Mouse (Mus musculus): Measurements from ENCODE around the gene Dcbld1. TPM values are rescaled to one million over a fixed set of nuclear protein-coding genes. Genes with fewer than 3 reads are reported as not detected.
"Not testable (repeated sequence)": the region's sequence is repeated elsewhere in the genome, so short reads cannot be mapped to it uniquely, and the experiment has no call there.

Gene Dcbld1
- polyA plus RNA-seq, 1 experiment from 2014 or later, result 23.9 TPM

DNA sequence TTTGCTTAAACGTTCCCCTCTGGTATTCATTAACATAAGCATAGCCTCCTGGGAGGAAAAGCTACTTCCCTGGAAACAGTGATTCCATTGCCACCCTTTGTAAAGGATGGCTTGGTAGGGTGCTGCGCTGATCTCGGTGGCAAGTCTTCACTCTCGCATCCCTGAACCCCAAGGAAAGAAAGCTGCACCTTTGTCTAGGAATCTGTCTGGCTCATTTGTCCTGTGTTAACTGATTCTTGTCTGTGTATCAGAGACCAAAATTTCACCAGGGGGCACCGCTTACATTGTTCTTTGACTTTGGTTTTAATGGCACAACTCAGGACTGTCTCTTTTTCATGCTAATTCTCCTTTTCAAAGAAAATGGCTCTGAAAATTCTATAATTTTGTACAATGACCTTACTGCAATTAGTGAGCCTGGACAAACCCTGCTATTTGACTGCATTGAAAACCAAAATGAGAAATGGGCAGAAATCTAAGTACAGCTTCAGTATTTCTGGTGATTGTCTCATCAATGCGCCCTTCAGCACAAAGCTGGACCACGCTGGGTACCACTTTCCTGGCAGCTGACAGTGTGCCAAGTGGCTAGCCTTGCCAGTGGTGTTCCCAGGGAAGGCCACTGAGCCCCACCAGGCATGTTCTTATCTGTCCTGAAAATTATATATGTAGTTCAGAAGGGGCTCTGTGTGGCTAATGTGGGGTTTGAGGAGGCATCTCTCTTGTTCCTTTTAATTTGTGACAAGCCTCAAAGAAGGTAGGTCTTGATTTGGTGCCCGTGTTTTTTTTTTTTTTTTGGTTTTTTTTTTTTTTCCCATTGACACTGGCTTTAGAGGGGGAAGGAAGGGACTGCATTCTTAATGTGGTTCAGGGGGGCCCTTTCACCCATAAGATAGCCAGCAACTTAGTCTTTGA lies 40.8 kb downstream of the Dcbld1 start:
- peak overlapping the region; percentile 32; the same call in 1 of the 2 replicates for H3K27ac ChIP-seq (ENCODE audit: low read depth, low read length)
- no peak overlapping the region for H3K4me2 ChIP-seq (ENCODE audit: low read depth, low read length, severe bottlenecking)
- H3K27me3 ChIP-seq (ENCODE audit: control insufficient read depth, insufficient read depth, low read length), result no peaks in the 10 kb centered on the region
- 6% methylated on average over 8 of the region's 8 CpGs for WGBS
- H3K4me3 ChIP-seq (ENCODE audit: low read depth, low read length), result no peak overlapping the region
- peaks cover 12% of the 10 kb centered on the region for H3K4me1 ChIP-seq (replicated peaks; ENCODE audit: control insufficient read depth, insufficient read depth, low read length)
- no peak overlapping the region for H3K9ac ChIP-seq (ENCODE audit: low read length)
- DNase-seq (ENCODE audit: low spot score) (peak; percentile 60), ATAC-seq (replicated peaks; ENCODE audit: low FRiP score) (peak; percentile 74)
- no peaks in the 10 kb centered on the region for H3K36me3 ChIP-seq (ENCODE audit: control insufficient read depth, insufficient read depth, low read length)
- H3K9me3 ChIP-seq (ENCODE audit: control insufficient read depth, low read length), result no peaks in the 10 kb centered on the region

DNA sequence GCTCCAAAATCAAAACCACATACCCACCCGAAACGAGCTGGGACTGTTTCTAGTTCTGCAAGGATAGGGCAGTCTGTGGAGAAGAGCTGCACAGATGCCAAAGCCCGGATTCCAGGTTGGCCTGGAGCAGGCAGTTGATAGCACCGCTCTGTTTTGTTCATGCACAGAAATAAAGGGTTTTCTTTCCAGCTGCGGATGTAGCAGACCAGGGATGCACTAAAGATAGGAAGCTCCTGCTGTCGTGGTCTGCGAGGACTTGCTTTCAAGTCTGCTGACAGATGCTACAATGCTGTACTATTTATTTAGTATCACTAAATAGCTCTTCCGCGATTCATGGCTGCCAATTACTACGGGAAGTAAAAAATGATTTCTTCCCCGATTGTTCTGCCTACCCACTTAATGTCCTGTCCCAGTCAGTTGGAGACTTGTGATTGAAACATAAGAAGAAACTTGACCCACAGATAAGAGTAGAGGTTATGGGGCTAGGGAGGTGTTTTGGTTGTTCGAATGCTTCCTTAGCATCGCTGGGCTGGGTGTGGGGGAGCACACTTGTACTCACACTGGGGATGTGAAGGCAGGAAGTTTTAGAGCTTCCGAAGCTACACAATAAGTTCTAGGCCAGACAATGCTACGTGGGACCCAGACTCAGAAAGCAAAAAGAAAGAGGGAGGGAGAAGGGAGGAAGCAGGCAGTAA lies 41.6 kb downstream of the Dcbld1 start:
- ATAC-seq (replicated peaks; ENCODE audit: low FRiP score) (no peak), DNase-seq (ENCODE audit: low spot score) (no peak)
- 43% methylated on average over 15 of the region's 15 CpGs for WGBS

DNA sequence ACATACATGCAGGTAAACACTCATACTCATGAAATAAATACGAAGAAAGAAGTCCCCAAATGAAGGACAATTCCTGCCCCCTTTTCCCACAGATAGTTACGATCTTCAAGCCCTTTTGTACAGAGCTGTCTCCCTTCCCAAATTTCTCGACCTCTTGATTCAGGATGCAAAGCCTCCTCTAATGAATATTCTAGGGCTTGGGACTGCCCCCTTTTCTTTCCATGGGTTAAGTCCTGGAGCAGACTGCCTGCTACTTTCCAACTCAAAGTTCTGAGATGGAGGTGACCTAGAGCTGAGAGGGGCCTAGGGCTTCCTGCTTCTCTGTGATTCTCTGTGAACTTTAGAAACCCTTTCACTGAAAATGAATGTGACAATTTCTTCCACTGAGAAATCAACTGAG lies 43.2 kb downstream of the Dcbld1 start:
- Histone ChIP-seq H3K27ac (ENCODE audit: low read depth, low read length) (no peak overlapping the region), H3K36me3 (ENCODE audit: control insufficient read depth, insufficient read depth, low read length) (no peaks in the 10 kb centered on the region), H3K4me3 (ENCODE audit: low read depth, low read length) (no peak overlapping the region), H3K27me3 (ENCODE audit: control insufficient read depth, insufficient read depth, low read length) (no peaks in the 10 kb centered on the region), H3K4me1 (replicated peaks; ENCODE audit: control insufficient read depth, insufficient read depth, low read length) (peaks cover 12% of the 10 kb centered on the region), H3K9me3 (ENCODE audit: control insufficient read depth, low read length) (no peaks in the 10 kb centered on the region), H3K4me2 (ENCODE audit: low read depth, low read length, severe bottlenecking) (no peak overlapping the region), H3K9ac (ENCODE audit: low read length) (no peak overlapping the region)
- WGBS, result 85% methylated on average over 3 of the region's 3 CpGs
- DNase-seq (ENCODE audit: low spot score), result no peak
- ATAC-seq (replicated peaks; ENCODE audit: low FRiP score), result no peak

More for the DNA sequence above, 41.6 kb downstream of the Dcbld1 start:
- Histone ChIP-seq H3K4me3 (ENCODE audit: low read depth, low read length) (no peak overlapping the region), H3K9ac (ENCODE audit: low read length) (no peak overlapping the region; the same call in 1 of the 2 replicates), H3K9me3 (ENCODE audit: control insufficient read depth, low read length) (no peaks in the 10 kb centered on the region), H3K4me1 (replicated peaks; ENCODE audit: control insufficient read depth, insufficient read depth, low read length) (peaks cover 12% of the 10 kb centered on the region), H3K36me3 (ENCODE audit: control insufficient read depth, insufficient read depth, low read length) (no peaks in the 10 kb centered on the region), H3K27ac (ENCODE audit: low read depth, low read length) (no peak overlapping the region), H3K27me3 (ENCODE audit: control insufficient read depth, insufficient read depth, low read length) (no peaks in the 10 kb centered on the region), H3K4me2 (ENCODE audit: low read depth, low read length, severe bottlenecking) (no peak overlapping the region)

DNA sequence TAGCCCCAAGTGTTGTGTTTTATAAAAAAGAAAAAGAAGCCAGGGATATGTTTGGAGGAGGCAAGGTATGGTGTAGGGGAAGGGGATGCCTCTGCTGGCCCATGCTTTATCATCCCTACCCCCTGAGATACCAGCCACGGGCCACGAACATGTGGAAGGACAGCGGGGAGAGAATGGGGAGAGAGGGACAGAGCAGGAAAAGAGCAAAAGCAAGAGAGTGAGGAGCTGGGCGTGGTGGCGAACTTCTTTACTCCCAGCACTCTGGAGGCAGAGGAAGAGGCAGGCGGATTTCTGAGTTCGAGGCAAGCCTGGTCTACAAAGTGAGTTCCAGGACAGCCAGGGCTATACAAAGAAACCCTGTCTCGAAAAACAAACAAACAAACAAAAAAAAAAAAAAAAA lies 44.1 kb downstream of the Dcbld1 start:
- ATAC-seq (replicated peaks; ENCODE audit: low FRiP score); H3K4me3 ChIP-seq (ENCODE audit: low read depth, low read length); DNase-seq (ENCODE audit: low spot score); H3K27ac ChIP-seq (ENCODE audit: low read depth, low read length); H3K9me3 ChIP-seq (ENCODE audit: control insufficient read depth, low read length); H3K4me2 ChIP-seq (ENCODE audit: low read depth, low read length, severe bottlenecking); H3K9ac ChIP-seq (ENCODE audit: low read length); H3K36me3 ChIP-seq (ENCODE audit: control insufficient read depth, insufficient read depth, low read length); H3K27me3 ChIP-seq (ENCODE audit: control insufficient read depth, insufficient read depth, low read length): not testable (repeated sequence)
- H3K4me1 ChIP-seq (replicated peaks; ENCODE audit: control insufficient read depth, insufficient read depth, low read length), result peaks cover 12% of the 10 kb centered on the region
- 88% methylated on average over 8 of the region's 8 CpGs for WGBS

DNA sequence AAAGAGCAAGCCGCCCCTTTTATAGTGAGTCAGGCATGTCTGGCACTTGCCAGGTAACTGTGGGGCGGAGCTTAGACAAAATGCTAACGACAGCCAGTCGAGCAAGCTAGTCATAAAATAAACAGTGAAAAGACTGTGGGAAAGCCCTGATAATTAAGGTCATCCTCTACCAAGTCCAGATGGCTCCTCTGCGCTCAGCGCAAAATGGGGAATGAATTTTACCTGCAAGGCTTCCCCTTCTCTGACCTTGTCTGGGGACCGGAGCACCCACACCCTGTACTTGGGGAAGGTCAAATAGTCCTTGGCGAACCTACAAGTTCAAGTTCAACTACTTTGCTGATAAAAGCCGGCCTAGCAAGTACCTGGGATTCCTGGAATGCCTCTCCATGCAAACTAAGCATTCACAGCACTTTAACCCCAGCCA lies 44.6 kb downstream of the Dcbld1 start:
- H3K27ac ChIP-seq (ENCODE audit: low read depth, low read length), result no peak overlapping the region
- 81% methylated on average over 9 of the region's 9 CpGs for WGBS
- no peaks in the 10 kb centered on the region for H3K27me3 ChIP-seq (ENCODE audit: control insufficient read depth, insufficient read depth, low read length)
- no peak for ATAC-seq (replicated peaks; ENCODE audit: low FRiP score)
- no peak overlapping the region for H3K4me3 ChIP-seq (ENCODE audit: low read depth, low read length)
- H3K9me3 ChIP-seq (ENCODE audit: control insufficient read depth, low read length), result no peaks in the 10 kb centered on the region
- no peak overlapping the region for H3K4me2 ChIP-seq (ENCODE audit: low read depth, low read length, severe bottlenecking)
- peaks cover 12% of the 10 kb centered on the region for H3K4me1 ChIP-seq (replicated peaks; ENCODE audit: control insufficient read depth, insufficient read depth, low read length)
- no peaks in the 10 kb centered on the region for H3K36me3 ChIP-seq (ENCODE audit: control insufficient read depth, insufficient read depth, low read length)
- no peak for DNase-seq (ENCODE audit: low spot score)
- H3K9ac ChIP-seq (ENCODE audit: low read length), result no peak overlapping the region

DNA sequence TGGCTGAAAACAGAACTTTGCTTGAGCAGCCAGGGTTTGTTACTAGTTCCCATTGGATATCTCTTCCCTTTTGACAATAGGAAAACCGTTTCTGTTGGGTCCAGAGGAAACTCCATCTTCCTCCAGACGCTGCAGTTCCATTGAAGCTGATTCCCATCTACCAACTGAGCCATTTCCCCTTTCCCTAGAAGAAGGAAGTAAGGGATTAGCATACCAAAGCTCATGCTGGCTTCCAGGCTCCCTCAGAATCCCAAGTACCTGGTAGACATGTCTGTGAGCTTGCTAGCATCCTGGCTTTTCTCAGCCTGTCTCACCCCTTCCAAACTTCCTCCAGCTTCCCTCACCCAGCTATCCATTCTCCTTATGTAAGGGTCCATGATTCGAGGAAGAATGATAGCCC lies 45.4 kb downstream of the Dcbld1 start:
- H3K4me2 ChIP-seq (ENCODE audit: low read depth, low read length, severe bottlenecking), result no peak overlapping the region
- peaks cover 12% of the 10 kb centered on the region for H3K4me1 ChIP-seq (replicated peaks; ENCODE audit: control insufficient read depth, insufficient read depth, low read length)
- ATAC-seq (replicated peaks; ENCODE audit: low FRiP score), result no peak
- no peaks in the 10 kb centered on the region for H3K27me3 ChIP-seq (ENCODE audit: control insufficient read depth, insufficient read depth, low read length)
- H3K36me3 ChIP-seq (ENCODE audit: control insufficient read depth, insufficient read depth, low read length), result no peaks in the 10 kb centered on the region
- H3K9me3 ChIP-seq (ENCODE audit: control insufficient read depth, low read length), result no peaks in the 10 kb centered on the region
- no peak overlapping the region for H3K9ac ChIP-seq (ENCODE audit: low read length)
- H3K4me3 ChIP-seq (ENCODE audit: low read depth, low read length), result no peak overlapping the region
- no peak for DNase-seq (ENCODE audit: low spot score)
- WGBS, result 72% methylated on average over 3 of the region's 3 CpGs
- no peak overlapping the region for H3K27ac ChIP-seq (ENCODE audit: low read depth, low read length)

DNA sequence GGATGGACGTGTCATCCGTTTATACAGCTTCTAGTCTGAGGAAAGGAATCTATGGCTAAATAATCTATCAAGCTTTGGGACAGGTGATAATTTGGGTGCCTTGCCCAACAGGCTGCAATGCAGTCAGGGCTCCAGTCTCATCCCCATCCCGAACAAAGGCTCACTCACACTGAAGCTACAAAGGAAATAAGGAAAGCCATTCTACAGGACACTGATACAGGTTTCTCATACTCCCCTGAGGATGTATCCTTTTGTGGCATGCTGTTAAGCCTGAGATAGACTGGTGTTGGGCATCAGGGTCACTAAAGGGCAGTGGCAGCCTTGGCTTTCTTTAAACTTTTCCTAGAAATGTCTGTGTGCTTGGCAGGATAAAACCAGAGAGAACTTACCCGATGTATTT lies 46.5 kb downstream of the Dcbld1 start:
- H3K27me3 ChIP-seq (ENCODE audit: control insufficient read depth, insufficient read depth, low read length), result no peaks in the 10 kb centered on the region
- no peak overlapping the region for H3K4me2 ChIP-seq (ENCODE audit: low read depth, low read length, severe bottlenecking)
- H3K36me3 ChIP-seq (ENCODE audit: control insufficient read depth, insufficient read depth, low read length), result no peaks in the 10 kb centered on the region
- ATAC-seq (replicated peaks; ENCODE audit: low FRiP score), result no peak
- DNase-seq (ENCODE audit: low spot score), result no peak
- H3K9ac ChIP-seq (ENCODE audit: low read length), result no peak overlapping the region
- no peak overlapping the region for H3K4me3 ChIP-seq (ENCODE audit: low read depth, low read length)
- H3K9me3 ChIP-seq (ENCODE audit: control insufficient read depth, low read length), result no peaks in the 10 kb centered on the region
- 84% methylated on average over 4 of the region's 4 CpGs for WGBS
- H3K27ac ChIP-seq (ENCODE audit: low read depth, low read length), result no peak overlapping the region
- H3K4me1 ChIP-seq (replicated peaks; ENCODE audit: control insufficient read depth, insufficient read depth, low read length), result peaks cover 6% of the 10 kb centered on the region

DNA sequence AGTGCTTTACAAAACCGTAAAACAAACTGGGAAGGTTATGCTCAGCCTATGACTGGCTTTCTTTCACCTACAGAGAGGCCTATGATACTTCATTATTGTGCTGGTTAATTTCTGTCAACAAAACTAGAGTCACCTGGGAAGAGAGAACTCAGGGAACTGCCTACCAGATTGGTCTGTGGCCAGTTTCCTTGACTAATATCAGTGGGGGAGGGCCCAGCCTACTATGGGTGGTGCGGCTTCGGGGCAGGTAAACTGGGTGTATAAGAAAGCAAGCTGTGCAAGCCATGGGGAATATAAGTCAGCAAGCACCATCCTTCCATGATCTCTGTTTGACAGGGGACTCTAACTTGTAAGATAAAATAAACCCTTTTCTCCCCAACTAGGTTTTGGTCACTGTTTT lies 47.2 kb downstream of the Dcbld1 start:
- Histone ChIP-seq H3K9me3 (ENCODE audit: control insufficient read depth, low read length) (no peaks in the 10 kb centered on the region), H3K4me1 (replicated peaks; ENCODE audit: control insufficient read depth, insufficient read depth, low read length) (no peaks in the 10 kb centered on the region), H3K27me3 (ENCODE audit: control insufficient read depth, insufficient read depth, low read length) (no peaks in the 10 kb centered on the region), H3K4me2 (ENCODE audit: low read depth, low read length, severe bottlenecking) (no peak overlapping the region), H3K9ac (ENCODE audit: low read length) (no peak overlapping the region), H3K36me3 (ENCODE audit: control insufficient read depth, insufficient read depth, low read length) (no peaks in the 10 kb centered on the region), H3K4me3 (ENCODE audit: low read depth, low read length) (no peak overlapping the region), H3K27ac (ENCODE audit: low read depth, low read length) (no peak overlapping the region)
- 88% methylated on average over 3 of the region's 3 CpGs for WGBS
- no peak for DNase-seq (ENCODE audit: low spot score)
- no peak for ATAC-seq (replicated peaks; ENCODE audit: low FRiP score)

Measured in forebrain, embryonic 11.5 days (tissue).